Mouse (Mus musculus) heart, postnatal 0 days (tissue): ENCODE measurements at regions not wholly inside any gene's neighbourhood (a gene's known extent, or its start where the extent isn't known, plus 50 kb on each side); places are given as distances from the start of the nearest gene placed in this dataset.

ENCODE experiments used
- CTCF ChIP-seq: IDR thresholded peaks from 2 replicates; pipeline ENCODE4 v1.5.1; 2016; ENCODE audit warnings: antibody characterized with exemption, control low read depth, low read depth
- EP300 ChIP-seq: IDR thresholded peaks from 2 replicates; pipeline ENCODE4 v1.6.1; 2016; ENCODE audit warnings: antibody characterized with exemption, low read depth

- TF ChIP-seq CTCF (no peak), EP300 (no peak)
Observed at GRCm38 (mm10) chr11:113056042-113056632, 274.1 kb downstream of the Sox9 start.
